Mouse (Mus musculus) cerebral cortex, adult 2 months (tissue): ENCODE results near the gene Lsamp.

Experiments
- WGBS: fragments of 180-500 bp; shearing (Covaris S2); methylation state at CpG from one replicate; pipeline ENCODE4 v1.1.7; 2018; 5-methylcytosine and 5-hydroxymethylcytosine counted together

Lsamp gene

DNA sequence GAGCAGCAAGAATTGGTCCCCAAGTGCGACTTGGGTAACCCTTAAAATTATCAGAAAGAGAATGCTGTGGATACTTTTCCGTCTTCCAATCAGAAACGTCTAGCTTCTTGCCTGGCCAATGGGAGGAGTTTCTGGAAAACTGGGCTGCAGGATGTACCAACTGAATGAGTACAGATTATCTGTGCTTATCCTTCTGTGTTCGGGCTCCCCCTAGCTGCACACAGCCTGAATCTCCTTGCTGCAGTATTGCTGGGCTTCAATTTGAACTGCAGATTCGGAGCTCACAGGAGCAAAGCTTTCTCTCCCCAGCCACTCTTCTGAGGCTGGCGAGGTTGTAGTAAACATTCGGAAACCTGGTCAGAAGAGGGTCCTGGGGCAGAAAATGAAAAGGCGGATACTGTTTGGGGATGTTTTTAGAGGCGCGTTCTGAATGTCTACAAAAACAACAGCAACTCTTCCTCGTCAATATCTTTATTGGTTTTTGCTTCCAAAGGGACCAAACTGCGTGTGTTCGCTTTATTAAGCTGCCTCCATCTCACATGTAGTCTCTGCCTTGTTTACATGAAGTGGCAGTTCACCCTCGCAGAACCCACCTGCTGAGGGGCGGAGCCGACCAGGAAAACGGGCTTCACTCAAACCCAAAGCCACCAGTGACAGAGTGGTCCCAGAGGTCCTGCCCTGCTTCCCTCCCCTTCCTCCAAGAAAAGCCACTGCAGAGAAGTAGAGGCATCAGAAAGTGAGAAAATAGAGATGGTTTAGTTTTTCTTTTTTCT is 984.1 kb downstream of the Lsamp start:
- 15% methylated on average over 17 of the region's 17 CpGs for WGBS

DNA sequence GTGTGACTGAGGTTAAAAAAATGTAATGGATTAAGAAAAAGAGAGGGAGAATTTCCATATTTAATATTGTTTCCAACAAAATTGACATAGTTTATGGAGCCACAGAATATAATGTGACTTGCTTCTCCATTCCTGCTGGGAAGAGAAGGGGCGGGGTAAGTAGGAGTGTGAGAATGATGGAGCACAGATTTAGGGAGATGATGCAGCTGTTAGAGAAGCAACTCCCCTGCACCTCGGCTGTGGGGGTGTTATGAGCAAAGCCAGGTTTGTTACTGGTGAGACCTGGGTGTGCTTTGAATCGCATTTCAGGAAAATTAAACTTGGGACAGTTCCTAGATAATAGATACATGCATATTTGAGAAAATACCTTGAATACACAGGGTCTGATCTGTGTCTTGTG is 987.2 kb downstream of the Lsamp start:
- 51% methylated on average over 3 of the region's 3 CpGs for WGBS

DNA sequence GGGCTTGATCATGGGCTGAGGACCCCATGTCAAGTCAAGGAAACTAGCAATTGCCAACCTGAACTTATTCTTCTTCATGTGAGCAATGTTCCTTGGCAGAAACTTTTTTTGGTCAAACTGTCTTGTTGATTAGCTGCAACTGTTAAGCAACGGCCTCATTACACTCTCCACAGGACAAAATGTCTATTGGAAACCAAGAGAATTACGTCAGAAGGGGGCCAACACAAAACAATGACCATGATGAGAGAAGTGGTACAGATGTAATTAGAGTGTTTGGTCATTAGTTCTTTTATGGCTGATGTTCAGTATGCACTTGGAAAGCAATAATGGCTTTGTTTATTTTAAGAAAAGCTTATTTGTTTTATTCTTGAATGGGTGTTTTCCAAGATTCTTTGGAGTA is 989.9 kb downstream of the Lsamp start:
- WGBS: 46% methylated on average over 2 of the region's 2 CpGs

DNA sequence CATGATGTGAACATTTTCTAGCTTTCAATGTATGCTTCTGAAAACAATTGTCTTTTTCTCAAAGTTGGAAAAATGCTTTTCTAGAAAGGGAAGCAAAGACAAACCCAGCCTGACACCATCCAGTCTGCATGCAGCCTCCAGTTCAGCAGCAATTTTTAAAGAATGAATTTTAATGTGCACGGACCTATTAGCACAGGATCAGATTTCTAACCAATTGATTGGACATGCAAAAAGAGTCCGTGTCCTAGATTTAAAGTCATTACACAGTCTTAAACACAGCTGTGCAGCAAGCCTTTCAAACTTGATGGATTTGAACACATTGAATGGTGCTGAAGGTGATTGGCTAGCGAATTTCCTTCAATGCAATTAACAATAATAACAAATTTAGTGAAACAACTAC is 998.9 kb downstream of the Lsamp start:
- 58% methylated on average over 3 of the region's 3 CpGs for WGBS

DNA sequence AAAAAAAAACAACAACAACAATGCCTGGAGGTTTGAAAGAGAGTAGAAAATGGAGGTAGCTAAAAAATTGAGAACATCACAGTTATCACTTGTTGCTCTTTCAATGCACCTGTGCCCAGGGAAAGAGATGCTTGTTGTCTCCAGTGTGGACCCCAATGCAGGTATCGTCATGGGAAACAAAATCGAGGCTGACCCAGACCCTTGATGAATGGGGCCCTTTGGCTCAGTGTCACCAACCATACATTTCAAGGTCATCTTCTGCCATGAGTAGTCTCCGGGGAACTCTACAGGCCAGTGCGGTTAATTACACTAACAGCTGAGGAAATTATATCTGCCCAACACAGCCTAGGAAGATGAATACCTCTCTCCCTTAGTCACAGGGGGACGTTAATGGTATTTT is 1023.4 kb downstream of the Lsamp start:
- 91% methylated on average over 5 of the region's 5 CpGs for WGBS

DNA sequence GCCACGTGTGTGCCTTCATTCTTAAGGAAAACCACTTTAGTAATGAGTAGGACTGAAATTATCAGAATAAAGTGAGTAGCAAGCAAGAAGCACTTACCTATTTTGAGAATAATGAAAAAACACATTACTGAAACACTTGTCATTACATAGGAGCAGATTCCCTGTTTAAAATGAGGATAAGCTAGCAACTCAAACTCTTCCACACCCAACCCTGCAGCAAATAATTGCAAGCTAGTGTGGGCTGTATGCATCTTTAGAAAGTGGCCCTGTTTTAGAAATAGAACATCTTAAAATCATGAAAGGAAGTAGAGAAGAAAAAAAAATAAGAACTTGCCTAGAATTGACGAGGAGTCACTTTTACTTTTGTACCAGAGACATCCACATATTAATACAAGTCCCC is 1057.5 kb downstream of the Lsamp start:
- 35% methylated on average over 2 of the region's 2 CpGs for WGBS

DNA sequence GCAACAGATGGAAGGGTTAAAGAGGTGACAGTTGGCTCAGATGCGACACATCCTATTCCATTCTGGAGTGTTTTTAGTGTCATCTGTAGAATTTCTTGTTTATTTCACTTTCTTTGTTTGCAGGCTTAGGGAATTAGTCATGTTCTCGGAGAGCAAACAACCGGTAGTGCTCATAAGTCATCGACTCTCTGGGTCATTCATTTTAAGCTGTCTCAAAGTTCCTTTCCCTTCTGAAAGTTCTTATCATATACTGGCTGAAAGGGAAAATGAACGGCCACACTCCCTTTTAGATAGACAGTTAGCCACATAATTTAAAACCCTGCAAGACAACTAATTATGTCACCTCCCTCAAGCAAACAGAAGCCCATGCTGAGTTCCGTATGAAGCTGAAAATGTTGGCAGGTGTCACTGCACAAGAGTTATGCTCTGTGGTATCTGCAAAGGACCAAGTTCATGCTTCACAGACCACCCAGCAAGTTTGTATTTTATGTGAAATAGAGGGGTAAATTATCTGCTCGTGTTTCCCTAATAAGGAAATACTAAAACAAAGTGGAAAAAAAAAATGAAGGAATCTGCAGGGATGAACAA is 1079.2 kb downstream of the Lsamp start:
- 67% methylated on average over 7 of the region's 7 CpGs for WGBS

DNA sequence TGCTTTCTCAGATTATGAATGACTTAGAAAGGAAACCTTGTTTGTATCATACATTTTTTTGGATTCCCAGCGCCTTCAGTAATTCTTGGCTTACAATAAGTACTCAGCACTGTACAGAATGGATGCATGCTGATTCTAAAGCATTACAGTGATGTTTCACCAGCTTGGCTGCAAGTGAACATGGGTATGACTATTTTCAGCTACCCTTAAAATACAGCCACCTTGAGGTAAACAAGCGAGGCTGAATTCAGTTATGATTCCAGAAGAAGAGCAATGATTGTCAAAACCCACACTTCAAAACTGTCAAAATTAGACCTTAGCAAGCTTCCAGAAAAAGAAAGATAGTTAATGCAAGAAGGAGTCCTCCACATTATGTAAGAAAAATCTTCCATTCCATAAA is 1089.3 kb downstream of the Lsamp start:
- whole genome bisulfite sequencing: 42% methylated on average over 2 of the region's 2 CpGs

DNA sequence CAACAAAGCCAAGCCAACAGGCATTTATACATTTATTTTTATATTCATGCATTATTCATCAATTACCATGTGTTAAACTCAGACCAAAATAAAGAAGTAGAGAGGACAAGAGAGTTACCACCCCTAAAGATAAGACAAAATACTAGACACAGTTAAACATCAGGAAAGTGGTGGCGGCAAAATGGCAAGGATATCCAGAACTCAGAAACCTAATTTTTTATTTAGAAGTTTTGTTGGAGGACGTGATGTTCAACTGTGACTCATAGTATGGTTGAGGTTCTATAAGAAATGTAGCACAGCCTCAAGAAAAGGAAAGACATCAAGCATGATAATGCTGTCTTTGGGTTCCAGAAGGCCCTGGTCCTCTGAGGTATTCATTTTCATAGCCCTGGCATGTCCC is 1104.5 kb downstream of the Lsamp start:
- 64% methylated on average over 2 of the region's 2 CpGs for WGBS

DNA sequence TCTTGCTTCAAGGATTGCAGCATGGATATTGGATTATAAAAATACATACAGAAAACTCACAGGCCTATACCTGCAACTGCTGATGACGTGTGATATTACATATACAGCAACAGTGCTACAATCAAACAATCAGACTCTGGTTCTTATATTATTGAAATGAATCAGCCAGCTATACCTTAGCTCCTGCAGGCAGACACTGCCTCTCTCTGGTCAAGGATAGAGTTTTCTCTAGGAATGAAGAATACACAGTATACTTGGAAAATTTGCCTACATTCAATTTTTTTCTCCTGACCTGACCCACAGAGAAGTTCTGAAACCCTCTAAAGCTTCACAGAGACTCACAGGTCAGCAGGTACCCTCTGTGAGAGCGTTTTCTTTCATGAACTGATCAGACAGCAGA is 1105.9 kb downstream of the Lsamp start:
- 55% methylated on average over 2 of the region's 2 CpGs for WGBS

DNA sequence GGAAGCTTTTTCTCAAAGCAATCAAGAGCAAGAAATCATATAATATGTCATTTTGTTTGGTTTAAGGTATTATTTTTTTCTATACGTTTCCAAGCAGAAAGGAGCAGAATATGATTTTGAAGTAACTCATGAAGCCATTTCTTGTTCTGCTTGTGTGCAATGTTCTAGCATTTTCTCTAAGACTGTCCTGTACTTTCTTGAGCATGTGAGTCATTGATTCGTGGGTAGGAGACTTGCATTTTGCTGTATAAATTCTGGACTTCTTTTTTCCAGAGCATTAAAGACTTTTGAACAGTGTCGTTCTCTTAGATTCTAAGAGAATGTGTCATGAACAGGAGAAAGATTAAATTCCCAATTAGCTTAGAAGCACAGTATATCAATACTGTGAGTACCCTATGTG is 1118.6 kb downstream of the Lsamp start:
- 55% methylated on average over 3 of the region's 3 CpGs for WGBS

DNA sequence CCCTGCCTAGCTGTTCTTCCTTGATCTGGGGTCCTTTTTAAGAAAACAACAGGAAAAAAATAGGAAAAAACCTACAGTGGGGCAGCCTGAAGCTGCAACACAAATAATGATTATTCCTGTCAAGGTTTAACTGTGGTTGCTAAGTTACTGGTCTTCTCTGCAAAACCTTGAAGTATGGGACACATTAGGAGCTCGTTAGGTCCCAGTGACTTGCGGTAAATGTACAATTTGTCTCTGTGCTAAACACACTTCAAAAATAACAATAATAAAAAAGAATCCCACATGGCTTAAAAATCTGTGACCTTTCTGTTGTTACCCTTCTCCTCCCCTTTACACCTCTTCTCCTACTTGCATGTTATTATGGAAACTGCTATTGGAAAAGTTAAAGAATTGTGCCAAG is 1140.2 kb downstream of the Lsamp start:
- WGBS: 69% methylated on average over 2 of the region's 2 CpGs

DNA sequence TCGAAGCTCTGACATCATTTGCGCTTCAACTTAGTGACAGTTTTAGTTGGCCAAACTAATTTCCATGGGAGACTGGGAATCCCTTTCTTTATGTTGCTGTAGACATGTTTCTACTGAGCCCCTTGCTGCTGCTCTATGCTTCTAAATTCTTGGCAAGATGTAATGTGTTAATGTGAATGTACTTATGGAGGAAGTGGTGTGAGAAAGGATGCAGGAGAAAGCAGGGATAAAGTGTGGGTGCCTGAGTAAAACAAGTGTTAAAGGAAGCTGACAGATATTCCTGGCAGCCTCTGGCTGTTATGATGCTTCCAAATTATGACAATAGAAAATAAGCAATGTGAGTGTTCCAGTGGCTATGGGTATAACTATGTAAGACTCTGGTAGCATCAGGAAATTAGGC is 1140.9 kb downstream of the Lsamp start:
- WGBS: 53% methylated on average over 2 of the region's 2 CpGs

DNA sequence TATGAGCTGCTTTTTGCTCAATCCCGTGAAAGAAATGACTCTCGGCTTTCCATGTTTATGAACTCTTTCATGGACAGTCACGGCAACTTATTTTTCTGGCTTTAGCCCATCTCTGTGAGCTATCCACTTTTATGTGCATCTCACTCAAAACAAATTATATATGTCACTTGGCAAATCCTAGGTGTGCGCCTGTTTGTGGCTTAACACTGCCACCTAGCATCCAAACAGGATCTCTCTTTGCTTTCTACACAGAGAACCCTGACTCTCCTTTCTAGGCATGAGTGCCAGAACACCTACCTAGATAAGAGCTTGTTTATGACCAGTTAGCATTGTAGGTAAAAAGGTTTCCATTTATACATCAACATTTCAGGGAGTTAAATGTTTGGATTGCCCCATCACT is 1146.9 kb downstream of the Lsamp start:
- 51% methylated on average over 4 of the region's 4 CpGs for WGBS

DNA sequence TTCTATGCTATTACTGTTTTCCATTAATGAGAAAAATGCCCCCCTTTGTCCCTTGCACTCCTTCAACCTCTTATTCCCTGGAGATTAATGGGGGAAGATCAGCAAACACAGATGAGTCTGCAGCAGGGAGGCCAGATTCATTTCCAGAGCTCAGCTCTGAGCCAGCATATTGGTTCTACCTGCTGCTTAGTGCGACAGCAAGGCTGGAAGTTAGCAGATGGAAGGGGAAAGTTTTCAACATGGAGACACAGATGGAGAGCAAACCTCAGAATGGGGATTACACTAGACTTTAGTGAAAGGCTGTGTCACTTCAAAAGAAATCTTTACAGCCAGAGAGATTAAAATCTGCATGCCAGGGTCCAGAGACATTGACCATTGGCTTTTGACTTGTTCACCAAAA is 1188.7 kb downstream of the Lsamp start:
- 54% methylated on average over 1 of the region's 1 CpGs for WGBS

DNA sequence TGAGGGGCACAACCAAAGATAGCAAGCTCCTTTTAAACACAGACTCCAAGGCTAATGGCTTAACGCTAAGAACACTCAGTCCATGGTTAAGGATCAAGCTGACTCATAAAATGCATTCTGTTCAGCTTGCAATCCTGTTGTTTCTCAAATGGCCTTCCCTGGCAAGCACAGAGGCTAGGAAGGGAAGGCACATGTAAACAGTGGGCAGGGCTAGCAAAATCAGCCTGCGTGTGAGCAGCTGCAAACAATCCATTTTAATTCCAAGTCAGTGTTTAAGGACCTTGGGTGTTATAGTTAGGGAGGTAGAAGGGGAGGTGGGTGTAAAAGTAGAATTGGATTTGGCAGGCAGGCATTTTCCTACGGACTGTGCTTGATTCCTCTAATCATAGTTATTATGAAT is 1195.4 kb downstream of the Lsamp start:
- WGBS: 42% methylated on average over 3 of the region's 3 CpGs

DNA sequence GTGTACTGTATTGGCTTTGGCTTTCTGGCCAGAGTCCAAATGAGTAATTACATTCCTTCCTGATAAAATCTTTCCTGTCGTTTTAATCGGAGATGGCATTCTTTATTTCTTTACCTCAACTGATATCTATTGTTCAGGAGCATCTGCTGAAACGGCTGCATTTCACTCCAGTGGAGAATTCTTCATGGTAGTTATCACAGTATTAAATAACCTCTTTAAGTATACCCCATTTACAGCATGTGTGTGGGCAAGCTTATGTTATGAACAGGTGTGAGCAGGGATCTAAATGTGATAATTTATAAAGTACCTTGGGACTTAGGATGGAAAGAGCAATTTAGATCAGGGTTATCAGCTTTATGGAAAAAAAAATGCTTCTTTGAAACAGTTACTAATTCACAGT is 1196.7 kb downstream of the Lsamp start:
- 55% methylated on average over 3 of the region's 3 CpGs for WGBS

DNA sequence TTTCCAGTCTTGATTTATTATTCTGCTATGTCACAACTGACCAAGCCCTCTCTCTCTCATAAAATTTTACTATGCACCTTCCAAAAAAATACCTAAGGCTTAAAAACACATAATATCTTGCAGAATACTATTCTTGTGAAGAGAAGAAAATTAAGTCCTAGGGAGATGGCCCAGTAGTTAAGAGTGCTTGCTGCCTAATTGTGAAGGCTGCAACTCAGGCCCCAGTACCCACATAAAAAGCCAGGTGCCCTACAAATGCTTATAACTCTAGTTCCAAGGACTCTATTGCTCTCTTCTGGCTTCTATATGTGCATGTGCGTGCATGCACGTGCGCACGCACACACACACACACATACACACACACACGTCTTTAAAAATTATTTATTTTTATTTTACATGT is 1225.9 kb downstream of the Lsamp start:
- WGBS: 98% methylated on average over 5 of the region's 5 CpGs

DNA sequence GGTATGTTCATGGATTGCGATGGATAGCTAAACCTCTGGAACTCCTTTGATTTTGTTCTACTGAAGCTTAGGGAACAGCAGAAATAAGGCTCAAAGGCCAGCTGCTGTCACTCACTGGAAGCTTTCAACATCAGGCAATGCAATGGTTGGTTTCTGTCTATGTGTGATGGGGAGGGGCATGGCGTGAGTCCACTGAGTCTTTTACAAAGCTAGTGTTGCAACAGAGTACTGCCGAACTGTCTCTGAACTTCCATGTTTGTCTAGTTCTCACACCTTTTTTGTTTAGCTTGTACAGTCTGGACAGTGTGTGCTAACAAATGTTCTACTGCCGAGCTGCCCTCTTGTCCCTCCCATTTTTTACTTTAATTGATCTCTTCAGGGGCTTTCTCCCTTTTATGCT is 1258.7 kb downstream of the Lsamp start:
- 72% methylated on average over 4 of the region's 4 CpGs for WGBS

DNA sequence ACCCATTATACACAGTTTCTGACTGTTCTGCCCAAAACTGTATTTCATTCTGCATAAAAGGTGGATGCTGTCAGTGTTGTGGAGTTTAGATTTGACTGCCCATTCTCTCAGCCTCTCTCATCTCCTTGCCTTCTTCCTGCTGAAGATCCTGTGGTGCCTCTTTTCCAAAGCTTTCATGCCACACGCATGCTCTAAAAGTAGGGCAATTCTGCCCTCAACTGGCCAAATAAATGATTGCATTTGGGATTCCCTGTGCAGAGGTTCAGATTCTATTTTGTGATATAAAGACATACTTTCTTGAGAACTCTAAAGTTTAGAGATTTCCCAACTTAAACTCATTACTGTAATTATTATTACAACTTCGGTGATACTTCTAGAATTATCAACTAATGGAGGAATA is 1260.5 kb downstream of the Lsamp start:
- 9% methylated on average over 2 of the region's 2 CpGs for WGBS

DNA sequence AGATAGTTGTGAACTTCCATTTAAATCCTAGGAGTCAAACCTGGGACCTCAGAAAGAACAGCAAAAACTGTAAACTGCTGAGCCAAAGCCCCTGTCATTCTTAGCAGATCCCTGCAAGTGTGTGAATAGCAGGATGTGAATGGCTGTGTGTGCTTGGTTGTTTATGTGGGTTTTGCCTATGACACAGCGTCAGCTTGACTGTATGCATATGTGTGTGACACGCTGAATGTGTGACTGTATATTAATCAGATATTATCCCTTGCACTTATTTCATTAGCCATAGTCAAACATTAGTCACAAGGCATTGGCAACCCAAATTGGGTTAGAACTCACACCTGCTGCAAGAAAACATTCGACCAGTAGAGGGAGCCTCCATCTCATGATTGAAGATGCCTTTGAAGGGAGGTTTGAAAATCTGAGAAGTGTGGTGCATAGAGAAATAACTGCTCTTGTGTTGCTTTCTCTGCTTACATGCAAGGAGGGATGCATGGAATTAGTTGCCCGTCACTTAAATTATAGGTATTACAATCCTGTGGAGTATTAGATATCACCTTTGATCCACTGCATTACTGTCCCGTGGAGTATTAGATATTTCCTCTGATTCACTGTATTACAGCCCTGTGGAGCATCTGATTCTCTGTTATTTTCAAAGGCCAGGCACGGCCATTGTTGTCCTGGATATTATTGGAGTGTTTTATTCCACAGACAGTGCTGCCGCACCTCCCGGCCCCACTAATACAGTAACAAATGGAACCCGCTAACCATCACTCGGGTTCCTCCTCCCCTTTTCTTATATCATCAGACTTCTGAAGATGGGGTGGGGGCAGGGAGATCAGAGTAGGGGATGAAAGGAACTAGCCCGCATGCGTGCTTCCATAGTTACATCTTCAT is 1274.2 kb downstream of the Lsamp start:
- WGBS: 46% methylated on average over 12 of the region's 12 CpGs

DNA sequence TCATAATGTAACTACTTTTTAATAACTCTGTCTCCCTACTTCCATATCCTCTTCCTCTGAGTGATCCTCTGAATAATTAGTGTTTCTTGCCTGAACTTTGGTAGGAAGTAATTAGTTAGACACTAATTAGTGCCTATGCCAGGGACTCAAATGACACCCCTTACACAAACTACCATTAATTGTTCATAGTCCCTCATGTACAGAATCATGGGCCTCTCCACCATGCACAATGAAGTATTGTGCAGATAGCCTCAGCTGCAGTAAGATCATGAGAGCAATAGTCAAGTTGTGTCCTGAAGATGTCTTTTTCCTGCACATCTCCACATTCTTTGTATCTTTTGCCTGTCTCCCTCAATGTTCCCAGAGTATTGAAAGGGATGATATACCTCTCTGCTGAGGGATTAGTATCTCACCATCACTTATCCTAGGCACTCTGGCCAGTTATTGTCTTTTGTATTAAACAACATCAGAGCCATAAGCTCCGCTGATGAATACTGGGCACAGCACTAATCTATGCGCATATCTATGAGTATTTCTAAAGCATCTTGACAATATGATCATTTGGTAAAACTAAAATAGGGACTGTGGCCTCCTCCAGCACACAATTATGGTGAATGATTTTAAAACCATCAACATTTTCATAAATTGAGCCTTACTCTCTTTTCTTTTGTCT is 1292.0 kb downstream of the Lsamp start:
- whole genome bisulfite sequencing: 70% methylated on average over 2 of the region's 2 CpGs
